Mouse (Mus musculus) G1E (cell line): ENCODE data around the gene Scaf1.

ENCODE experiments used
- CTCF ChIP-seq: IDR thresholded peaks from 2 replicates; pipeline ENCODE4 v1.5.1; 2012; ENCODE audit warnings: low read depth, low read length, inconsistent platforms, mixed read lengths
- GATA1 ChIP-seq: IDR thresholded peaks from 2 replicates; pipeline ENCODE4 v1.6.1; 2012; ENCODE audit warnings: borderline replicate concordance, low read length, inconsistent platforms, mixed read lengths
- TAL1 ChIP-seq: conservative IDR thresholded peaks from 2 replicates; pipeline ENCODE4 v1.6.1; 2012; ENCODE audit warnings: low read depth, low read length, inconsistent platforms, mixed read lengths

- no peak for TF ChIP-seq GATA1
- no peak for TF ChIP-seq CTCF
- no peak for TF ChIP-seq TAL1
These were observed 10.7 kb downstream of the Scaf1 start for GRCm38 (mm10) chr7:45005321-45005992.
